Mouse (Mus musculus) embryonic stem cell, embryonic (primary cell): ENCODE measurements around the gene Tmbim6.

Experiments used
- CTCF ChIA-PET, 4 experiments: fragments of 300-600 bp in 2 of 4; fragments of 350-600 bp in 2 of 4; sonication (Branson Sonifier 250); formaldehyde crosslinking; loops; one replicate each; lab custom pipeline; 2022; ENCODE audit warnings: inconsistent platforms in 2 of 4; lab: Charles Lee
- POLR2A ChIA-PET, 4 experiments: fragments of 300-600 bp in 2 of 4; fragments of 350-600 bp in 2 of 4; sonication (Branson Sonifier 250); formaldehyde crosslinking; loops; one replicate each; lab custom pipeline; 2022; ENCODE audit warnings: antibody characterized with exemption in 4 of 4, inconsistent platforms in 1 of 4; lab: Charles Lee

Gene Tmbim6

GRCm38 (mm10) chr15:99371526-99372340 lies 20.9 kb upstream of the Tmbim6 start:
- POLR2A ChIA-PET: interaction anchor here in 3 of 4 experiments (0.6 to 1.9 kb wide), 6 partner anchors 13 to 1495 kb away, joined by 3 to 9 read pairs (median 4); partner anchors contain the start of gene Tmbim6 (in 1 of the 3)
- CTCF ChIA-PET: interaction anchor here in 1 of 4 experiments (1.3 kb wide), 1 partner anchor 46 kb away, joined by 12 read pairs; no protein-coding TSS in a partner anchor

- ChIA-PET POLR2A (interaction anchor here in 1 of 4 experiments (1.1 to 1.5 kb wide), 2 partner anchors 56 to 89 kb away, joined by 3 read pairs; no protein-coding TSS in a partner anchor), CTCF (interaction anchor here in 1 of 4 experiments (0.6 kb wide), 1 partner anchor 95 kb away, joined by 3 read pairs; no protein-coding TSS in a partner anchor)
Observed at GRCm38 (mm10) chr15:99372761-99373160, 19.9 kb upstream of the Tmbim6 start.

- ChIA-PET POLR2A (interaction anchor here in 1 of 4 experiments (1.0 kb wide), 2 partner anchors 25 to 32 kb away, joined by 4 to 5 read pairs; no protein-coding TSS in a partner anchor), CTCF (no interaction called here)
Observed at GRCm38 (mm10) chr15:99375036-99375435, 17.6 kb upstream of the Tmbim6 start.

GRCm38 (mm10) chr15:99375581-99375980 lies 17.1 kb upstream of the Tmbim6 start:
- POLR2A ChIA-PET: no interaction called here
- CTCF ChIA-PET: interaction anchor here in 2 of 4 experiments (0.5 to 0.6 kb wide), 2 partner anchors 48 to 105 kb away, joined by 4 read pairs; no protein-coding TSS in a partner anchor

GRCm38 (mm10) chr15:99376240-99376639 lies 16.4 kb upstream of the Tmbim6 start:
- ChIA-PET CTCF (interaction anchor here in 1 of 4 experiments (0.6 kb wide), 1 partner anchor 49 kb away, joined by 4 read pairs; no protein-coding TSS in a partner anchor), POLR2A (interaction anchor here in 1 of 4 experiments (1.6 kb wide), 1 partner anchor 17 kb away, joined by 4 read pairs; no protein-coding TSS in a partner anchor)

GRCm38 (mm10) chr15:99382893-99383292 lies 9.8 kb upstream of the Tmbim6 start:
- CTCF ChIA-PET: no interaction called here
- POLR2A ChIA-PET: interaction anchor here in 2 of 4 experiments (0.5 to 1.0 kb wide), 2 partner anchors 45 to 363 kb away, joined by 3 to 5 read pairs; no protein-coding TSS in a partner anchor

GRCm38 (mm10) chr15:99384071-99384470 lies 8.6 kb upstream of the Tmbim6 start:
- ChIA-PET POLR2A (interaction anchor here in 2 of 4 experiments (0.6 to 0.7 kb wide), 3 partner anchors 66 to 833 kb away, joined by 3 to 9 read pairs (median 3); no protein-coding TSS in a partner anchor), CTCF (interaction anchor here in 3 of 4 experiments (0.5 to 1.1 kb wide), 3 partner anchors 32 to 149 kb away, joined by 4 to 5 read pairs (median 4); no protein-coding TSS in a partner anchor)

- CTCF ChIA-PET: interaction anchor here in 3 of 4 experiments (0.5 to 1.6 kb wide), 4 partner anchors 12 to 85 kb away, joined by 3 read pairs; no protein-coding TSS in a partner anchor
- POLR2A ChIA-PET: interaction anchor here in 2 of 4 experiments (0.6 to 1.0 kb wide), 3 partner anchors 10 to 267 kb away, joined by 3 to 11 read pairs (median 3); no protein-coding TSS in a partner anchor
Observed at GRCm38 (mm10) chr15:99386110-99386509, 6.6 kb upstream of the Tmbim6 start.

- CTCF ChIA-PET: interaction anchor here in 2 of 4 experiments (0.5 to 0.7 kb wide), 2 partner anchors 12 to 84 kb away, joined by 3 read pairs; no protein-coding TSS in a partner anchor
- POLR2A ChIA-PET: interaction anchor here in 2 of 4 experiments (0.6 to 1.0 kb wide), 2 partner anchors 9 to 11 kb away, joined by 3 to 11 read pairs; no protein-coding TSS in a partner anchor
Observed at GRCm38 (mm10) chr15:99386796-99387195, 5.9 kb upstream of the Tmbim6 start.

GRCm38 (mm10) chr15:99387976-99388375 lies 4.7 kb upstream of the Tmbim6 start:
- ChIA-PET CTCF (interaction anchor here in 1 of 4 experiments (0.6 to 1.0 kb wide), 2 partner anchors 29 to 268 kb away, joined by 3 read pairs; no protein-coding TSS in a partner anchor), POLR2A (interaction anchor here in 2 of 4 experiments (1.0 to 1.3 kb wide), 2 partner anchors 10 to 174 kb away, joined by 3 read pairs; no protein-coding TSS in a partner anchor)

GRCm38 (mm10) chr15:99390472-99391401 lies 1.9 kb upstream of the Tmbim6 start:
- CTCF ChIA-PET: no interaction called here
- POLR2A ChIA-PET: interaction anchor here in 1 of 4 experiments (1.0 kb wide), 1 partner anchor 16 kb away, joined by 4 read pairs; no protein-coding TSS in a partner anchor

GRCm38 (mm10) chr15:99391975-99392374 lies 707 bp upstream of the Tmbim6 start:
- POLR2A ChIA-PET: interaction anchor here in 2 of 4 experiments (0.6 to 4.2 kb wide), 23 partner anchors 9 to 540 kb away, joined by 3 to 31 read pairs (median 5); partner anchors contain the start of genes Tuba1c (in 2 of the 2), Cox14 (in 1 of the 2) and Fmnl3 (in 1 of the 2)

GRCm38 (mm10) chr15:99393386-99394252 lies 937 bp downstream of the Tmbim6 start:
- POLR2A ChIA-PET: interaction anchor here in 3 of 4 experiments (0.5 to 4.2 kb wide), 54 partner anchors 8 to 1222 kb away, joined by 3 to 31 read pairs (median 4); partner anchors contain the start of genes Nckap5l (in 2 of the 3), Tuba1c (in 2 of the 3), Bcdin3d (in 1 of the 3) and Cox14 (in 1 of the 3)

More at GRCm38 (mm10) chr15:99391975-99392374, 707 bp upstream of the Tmbim6 start:
- CTCF ChIA-PET: interaction anchor here (0.6 to 2.1 kb wide), 10 partner anchors 24 to 367 kb away, joined by 3 to 18 read pairs (median 4); no protein-coding TSS in a partner anchor

GRCm38 (mm10) chr15:99396462-99396861 lies 3.8 kb downstream of the Tmbim6 start:
- ChIA-PET POLR2A (interaction anchor here in 2 of 4 experiments (0.8 to 2.5 kb wide), 6 partner anchors 10 to 508 kb away, joined by 3 to 12 read pairs (median 3); no protein-coding TSS in a partner anchor), CTCF (interaction anchor here in 3 of 4 experiments (0.6 to 1.1 kb wide), 4 partner anchors 10 to 691 kb away, joined by 3 to 7 read pairs (median 4); no protein-coding TSS in a partner anchor)

More at GRCm38 (mm10) chr15:99393386-99394252, 937 bp downstream of the Tmbim6 start:
- CTCF ChIA-PET: interaction anchor here (0.5 to 2.1 kb wide), 13 partner anchors 23 to 1064 kb away, joined by 3 to 9 read pairs (median 3); no protein-coding TSS in a partner anchor

GRCm38 (mm10) chr15:99396875-99397274 lies 4.2 kb downstream of the Tmbim6 start:
- POLR2A ChIA-PET: interaction anchor here in 2 of 4 experiments (0.8 to 2.5 kb wide), 3 partner anchors 9 to 507 kb away, joined by 3 to 12 read pairs (median 4); no protein-coding TSS in a partner anchor
- CTCF ChIA-PET: interaction anchor here in 2 of 4 experiments (0.6 to 0.7 kb wide), 4 partner anchors 11 to 1061 kb away, joined by 4 to 17 read pairs (median 6); no protein-coding TSS in a partner anchor
